Mouse (Mus musculus) yolk sac, embryonic 10.5 days (tissue): ENCODE measurements around the gene Map3k11.

ENCODE experiments used
- DNase-seq: peaks from one replicate; pipeline ENCODE4 v3.0.0-alpha.2; 2017; ENCODE audit warnings: low spot score

Map3k11 gene

DNA sequence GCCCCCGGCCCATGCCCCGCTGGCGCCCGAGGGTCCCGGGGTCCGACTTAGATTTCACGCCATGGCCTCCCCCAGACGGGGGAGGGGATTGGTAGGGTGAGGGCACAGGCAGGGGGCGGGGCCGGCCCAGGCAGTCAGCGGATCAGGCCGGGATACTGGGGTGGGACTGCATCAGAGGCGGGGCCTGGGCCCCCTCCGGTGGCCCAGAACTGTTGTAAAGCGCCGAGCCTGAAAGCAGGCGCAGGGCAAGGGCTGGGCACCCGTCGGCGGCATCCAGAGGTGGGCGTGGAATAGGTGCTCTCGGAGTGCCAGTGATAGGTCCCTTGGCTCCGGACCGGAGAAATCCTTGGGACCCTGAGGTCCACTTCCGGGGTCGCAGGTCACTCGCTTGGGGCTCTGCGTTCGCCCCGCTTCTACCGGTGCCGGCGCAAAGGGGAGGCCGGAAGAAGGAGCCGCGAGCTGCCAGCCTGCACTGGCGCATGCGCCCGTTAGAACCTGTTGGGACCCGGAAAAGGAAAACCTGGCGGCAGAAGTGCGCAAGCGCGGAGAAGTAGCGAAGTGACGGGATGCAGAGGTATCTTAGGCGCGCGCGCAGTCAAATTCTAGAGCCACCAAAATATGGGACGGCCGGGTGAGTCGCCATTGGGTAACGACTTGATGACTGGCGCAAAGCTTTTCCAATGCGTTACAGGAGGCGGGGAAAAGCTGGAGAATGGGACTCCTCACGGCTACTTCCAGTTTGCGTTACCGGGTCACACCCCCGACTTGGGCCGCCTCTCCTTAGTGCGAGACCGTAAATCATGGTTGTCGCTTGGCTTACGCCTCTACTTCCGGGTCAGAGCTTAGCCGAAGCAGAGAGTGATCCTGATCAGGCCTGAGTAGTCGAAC lies at the start of gene Map3k11, which contains the start of gene Pcnx3:
Map3k11 (plus strand) TSS at position 543 of the 888 bp plus-strand sequence.
Pcnx3 (minus strand) TSS at position 709 of the 888 bp plus-strand sequence.
- peak; percentile 98 for DNase-seq

DNA sequence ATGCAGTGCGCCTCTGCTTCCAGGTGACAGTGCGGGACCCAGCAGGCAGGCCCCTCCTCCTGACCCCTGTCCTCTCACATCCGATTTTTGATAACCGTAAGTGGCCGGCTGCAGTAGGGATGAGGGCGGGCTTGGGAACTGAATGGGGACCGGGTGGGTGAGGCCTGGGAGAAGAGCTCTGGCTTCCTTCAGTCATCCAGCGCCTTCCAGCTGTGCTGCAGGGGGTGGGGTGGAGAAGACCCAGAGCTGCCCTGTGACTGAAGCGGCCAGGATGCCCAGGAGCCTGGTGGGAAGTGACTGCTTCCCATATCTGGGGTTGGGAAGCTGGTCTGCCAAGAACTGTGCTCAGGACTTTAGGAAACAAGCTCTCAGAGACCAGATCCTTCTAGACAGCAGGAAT lies 48.2 kb upstream of the Map3k11 start:
- peak; percentile 43 for DNase-seq

DNA sequence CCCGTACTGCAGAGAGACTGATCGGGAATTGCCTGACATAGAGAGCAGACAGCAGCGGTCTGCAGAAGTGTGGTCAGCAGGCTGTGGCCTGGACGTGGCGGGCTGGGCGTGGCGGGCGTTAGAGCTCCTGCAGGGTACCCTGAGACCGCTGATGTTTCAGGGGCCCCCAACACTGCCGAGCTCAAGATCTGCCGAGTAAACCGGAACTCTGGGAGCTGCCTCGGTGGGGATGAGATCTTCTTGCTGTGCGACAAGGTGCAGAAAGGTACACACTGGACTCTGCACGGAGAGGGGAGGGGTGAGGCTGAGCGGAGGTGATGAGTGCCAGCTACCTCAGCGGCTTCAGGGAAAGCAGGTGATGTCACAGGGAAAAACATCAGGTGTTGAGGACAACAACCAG lies 47.5 kb upstream of the Map3k11 start:
- no peak for DNase-seq

DNA sequence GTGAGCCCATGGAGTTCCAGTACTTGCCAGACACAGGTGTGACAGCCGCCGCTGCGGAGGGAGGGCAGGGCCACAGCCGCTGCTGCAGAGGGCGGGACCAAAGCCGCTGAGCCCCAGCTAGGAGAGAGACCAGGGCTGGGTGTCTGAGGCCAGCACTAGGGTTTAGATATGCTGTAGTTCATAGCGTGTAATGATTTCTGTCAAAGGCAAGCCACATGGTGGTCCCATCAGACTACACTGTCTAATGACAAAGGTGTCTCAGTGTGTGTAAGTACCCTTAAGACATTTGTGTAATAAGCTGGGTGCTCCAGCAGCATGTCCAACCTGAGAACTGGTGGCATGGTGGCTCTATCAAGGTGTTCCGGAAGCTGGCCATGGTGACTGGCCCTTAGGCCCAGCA lies 46.9 kb upstream of the Map3k11 start:
- no peak for DNase-seq

DNA sequence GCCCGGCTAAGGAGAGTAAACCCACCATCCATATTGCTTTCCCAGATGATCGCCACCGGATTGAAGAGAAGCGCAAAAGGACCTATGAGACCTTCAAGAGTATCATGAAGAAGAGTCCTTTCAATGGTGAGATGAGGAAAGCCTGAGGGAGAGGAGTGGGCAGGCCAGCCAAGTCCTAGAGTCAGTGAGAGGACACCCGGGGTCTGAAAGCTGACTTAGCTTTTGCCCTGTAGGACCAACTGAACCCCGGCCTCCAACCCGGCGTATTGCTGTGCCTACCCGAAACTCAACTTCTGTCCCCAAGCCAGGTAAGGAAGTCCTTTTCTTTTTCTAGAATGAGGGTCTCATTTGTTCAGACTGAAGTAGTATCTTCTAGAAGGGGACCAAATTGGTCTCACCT lies 43.3 kb upstream of the Map3k11 start:
- DNase-seq: no peak

DNA sequence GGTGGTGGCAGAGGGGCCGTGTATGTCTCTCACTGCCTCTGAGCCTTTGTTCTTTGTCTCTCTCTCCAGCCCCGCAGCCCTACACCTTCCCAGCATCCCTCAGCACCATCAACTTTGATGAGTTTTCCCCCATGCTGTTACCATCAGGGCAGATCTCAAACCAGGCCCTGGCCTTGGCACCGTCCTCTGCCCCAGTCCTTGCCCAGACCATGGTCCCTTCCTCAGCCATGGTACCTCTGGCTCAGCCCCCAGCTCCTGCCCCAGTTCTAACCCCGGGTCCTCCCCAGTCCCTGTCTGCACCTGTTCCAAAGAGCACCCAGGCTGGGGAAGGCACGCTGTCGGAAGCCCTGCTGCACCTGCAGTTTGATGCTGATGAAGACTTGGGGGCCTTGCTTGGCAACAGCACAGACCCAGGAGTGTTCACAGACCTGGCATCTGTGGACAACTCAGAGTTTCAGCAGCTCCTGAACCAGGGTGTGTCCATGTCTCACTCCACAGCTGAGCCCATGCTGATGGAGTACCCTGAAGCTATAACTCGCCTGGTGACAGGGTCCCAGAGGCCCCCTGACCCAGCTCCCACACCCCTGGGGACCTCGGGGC lies 41.7 kb upstream of the Map3k11 start:
- DNase-seq: no peak

DNA sequence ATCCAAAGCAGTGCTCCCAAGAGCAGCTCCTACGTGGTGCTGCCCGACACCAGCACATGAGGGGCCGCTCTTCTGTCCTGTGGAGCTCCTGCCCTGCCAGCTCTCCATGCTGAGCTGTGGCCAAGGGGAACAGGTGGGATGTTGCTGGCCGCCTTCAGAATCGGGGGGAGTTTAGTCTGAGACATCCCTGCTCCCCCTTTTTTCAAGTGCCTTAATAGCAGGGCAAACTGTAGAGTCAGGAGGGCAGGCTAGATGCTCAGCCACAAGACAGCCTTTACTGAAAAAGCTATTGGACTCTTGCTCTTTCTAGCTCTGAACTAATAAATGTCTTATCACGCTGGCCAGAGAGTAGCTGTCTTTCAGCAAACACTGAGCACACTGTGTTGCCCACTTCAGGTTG lies 40.8 kb upstream of the Map3k11 start:
- no peak for DNase-seq

DNA sequence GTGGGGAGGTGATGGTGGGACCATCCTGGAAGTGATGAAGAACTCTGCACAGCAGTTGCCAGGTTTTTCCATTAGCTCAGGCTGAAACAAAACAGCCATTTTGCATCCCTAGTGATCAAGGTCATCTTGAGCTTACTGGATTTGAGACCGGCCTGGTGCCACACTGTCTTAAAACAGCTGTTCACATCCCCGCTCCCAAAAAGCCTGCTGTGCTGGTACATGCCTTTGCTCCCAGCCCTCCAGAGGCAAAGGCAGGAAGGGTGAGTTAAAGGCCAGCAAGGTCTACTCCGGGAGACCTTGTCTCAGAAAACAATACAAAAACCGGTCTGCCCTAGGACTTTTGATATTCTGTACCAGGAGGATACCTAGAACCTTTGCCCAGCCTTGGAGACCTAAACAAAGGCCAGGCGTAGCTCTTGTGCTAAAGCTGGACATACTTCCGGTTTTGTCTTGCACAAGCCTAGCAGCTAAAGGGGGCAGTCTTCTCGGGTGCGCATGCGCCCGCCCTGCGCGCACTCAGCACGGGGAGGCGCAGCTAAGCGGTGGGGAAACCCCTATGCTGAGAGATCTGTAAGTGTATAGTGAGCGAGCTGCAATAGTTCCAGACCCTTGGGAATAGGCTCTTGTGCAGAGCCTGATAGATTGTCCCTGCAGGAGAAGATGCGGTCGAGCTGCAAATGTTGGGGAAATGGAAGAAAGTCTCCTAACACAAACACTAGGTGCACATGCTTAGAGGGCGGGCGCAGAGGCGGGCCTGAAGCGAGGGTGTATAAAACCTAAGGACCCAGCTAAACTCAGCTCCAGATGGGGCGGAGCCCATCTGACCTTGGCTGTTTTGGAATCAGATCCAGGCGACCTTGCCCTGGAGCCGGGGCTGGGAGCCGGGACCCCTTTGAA lies 39.9 kb upstream of the Map3k11 start:
- peak; percentile 91 for DNase-seq

DNA sequence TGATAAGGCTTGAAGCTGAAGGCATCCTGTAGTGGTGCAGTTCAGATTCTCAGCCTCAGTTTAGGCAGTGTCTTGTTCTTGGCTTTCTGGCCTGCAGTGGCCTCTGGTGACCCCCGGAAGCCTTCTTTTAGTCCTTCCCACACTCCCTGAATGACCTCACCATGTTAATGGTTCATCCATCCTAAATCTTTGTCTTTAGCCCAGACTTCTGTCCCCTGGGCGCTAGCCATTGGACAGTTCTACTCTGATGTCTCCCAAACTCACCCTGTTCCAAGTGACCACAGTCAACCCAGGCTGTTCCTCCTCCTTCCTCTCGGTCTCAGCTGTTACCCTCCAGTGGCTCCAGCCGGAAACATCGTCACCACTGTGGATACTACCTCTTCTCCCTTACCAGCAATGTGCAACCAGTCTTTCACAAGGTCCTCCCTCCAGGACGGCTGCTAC lies 39.2 kb upstream of the Map3k11 start:
- DNase-seq: no peak

DNA sequence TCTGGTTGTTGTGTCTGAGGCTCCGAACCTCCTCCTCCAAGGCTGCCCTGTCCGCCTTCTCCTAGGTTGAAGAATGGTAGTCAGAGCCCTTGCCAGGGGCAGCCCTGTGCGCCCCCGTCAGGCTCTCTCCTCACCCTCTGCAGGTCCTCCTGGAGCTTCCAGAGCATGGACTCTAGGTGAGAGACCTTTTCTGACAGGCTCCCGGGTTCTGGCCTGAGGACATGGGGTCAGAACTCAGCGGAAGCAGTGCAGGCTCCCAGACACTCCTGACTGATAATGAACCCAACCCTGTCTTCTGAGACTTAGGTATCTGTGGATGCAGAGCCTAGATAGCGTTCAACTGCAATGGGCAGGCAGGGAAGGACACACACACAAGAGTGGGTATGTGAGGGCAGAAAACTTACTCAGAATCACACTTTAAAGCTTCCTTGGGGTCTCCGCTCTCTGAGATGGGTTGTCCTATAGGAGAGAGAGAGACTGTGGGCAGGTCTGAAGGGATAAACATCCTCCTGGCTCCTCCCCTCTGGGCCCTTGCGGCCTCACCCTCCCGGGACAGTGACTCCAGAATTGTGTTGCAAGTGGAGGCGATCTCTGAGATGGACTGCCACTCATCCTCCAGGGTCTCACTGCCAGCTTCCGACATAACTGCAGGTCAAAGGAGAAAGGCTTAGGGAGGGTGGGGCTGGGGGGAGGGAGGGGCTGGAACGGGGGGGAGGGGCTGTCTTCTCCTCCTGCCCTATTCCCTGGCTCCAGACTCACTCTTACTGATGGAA lies 36.9 kb upstream of the Map3k11 start:
- DNase-seq: no peak

DNA sequence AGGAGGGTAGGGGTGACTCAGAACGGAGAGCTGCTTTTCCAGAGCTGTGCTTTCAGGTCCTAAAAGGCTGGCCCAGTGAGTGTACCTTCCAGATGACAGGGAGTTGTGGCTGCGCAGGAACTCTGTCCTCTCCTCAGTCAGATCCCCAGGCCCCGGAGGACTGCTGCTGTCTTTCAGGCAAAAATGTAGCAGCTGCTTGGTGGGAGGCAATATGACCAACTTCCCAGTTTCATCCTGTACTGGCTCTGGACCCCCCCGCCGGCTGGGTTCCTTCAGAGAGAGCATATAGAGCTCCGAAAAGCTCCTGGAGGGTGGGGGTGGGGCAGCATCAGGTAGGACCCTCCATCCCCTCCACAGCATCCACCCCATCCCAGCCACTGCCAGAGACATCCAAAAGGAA lies 36.0 kb upstream of the Map3k11 start:
- DNase-seq: no peak

DNA sequence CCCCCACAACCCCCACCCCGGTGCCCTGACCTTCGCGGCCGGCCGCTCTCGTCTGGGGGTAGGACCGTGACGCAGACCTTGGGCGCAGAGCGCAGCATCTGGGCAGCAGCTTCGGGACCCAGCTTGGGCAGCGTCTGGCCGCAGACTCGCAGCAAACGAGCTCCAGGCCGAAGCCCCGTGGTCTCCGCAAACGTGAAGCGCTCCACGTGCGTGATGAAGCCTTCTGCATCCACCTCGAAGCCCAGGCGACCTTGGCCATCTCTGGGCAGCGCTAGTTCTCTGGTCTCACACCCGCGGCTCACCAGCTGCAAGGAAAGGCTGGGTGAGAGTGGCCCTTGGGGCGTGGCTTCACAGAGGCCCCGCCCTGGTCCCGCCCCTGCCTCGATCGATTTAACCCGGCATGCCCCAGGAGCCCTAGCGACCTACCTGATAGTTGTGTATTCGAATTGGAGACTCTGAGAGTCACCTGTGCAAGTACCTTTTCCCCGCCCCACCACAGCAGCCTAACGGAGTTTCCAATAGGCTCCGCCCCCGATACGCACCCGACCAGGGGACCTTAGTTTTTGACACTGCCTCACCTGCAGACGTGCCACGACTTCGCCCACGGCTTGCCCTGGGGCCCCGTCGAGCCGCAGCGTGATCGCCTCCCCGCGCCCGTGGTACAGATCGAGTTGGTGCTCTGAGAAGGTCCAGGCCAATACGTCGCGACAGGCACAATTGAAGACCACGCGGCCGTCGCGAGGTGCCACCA lies 34.4 kb upstream of the Map3k11 start:
- DNase-seq: peak; percentile 75

DNA sequence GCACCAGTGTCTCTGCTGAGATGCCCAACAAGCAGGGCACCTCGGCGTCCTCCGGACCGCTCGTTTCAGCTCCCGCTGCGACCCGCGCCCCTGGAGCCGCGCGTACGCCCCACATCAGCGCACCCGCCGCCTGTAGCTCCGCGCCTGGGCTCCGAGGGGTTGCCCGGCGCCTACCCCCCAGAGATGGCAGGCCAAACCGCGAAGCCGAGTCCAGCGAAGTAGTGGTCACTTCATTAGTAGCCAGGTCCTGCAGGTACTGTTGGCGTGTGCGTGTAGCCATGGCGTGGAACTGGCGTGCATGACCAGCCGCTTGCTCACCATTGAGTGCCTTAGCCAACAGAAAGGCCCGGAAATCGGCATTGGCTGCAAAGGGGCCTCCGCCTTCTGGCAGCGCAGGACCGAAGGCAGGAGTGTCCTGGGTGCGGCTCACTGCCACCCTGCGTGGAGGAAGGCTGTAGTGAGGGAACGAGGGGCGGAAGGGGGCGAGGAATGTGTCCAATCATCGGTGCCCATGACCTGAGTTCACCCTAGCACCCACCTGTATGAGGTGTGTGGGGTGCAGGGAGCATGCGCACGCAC lies 33.7 kb upstream of the Map3k11 start:
- no peak for DNase-seq

DNA sequence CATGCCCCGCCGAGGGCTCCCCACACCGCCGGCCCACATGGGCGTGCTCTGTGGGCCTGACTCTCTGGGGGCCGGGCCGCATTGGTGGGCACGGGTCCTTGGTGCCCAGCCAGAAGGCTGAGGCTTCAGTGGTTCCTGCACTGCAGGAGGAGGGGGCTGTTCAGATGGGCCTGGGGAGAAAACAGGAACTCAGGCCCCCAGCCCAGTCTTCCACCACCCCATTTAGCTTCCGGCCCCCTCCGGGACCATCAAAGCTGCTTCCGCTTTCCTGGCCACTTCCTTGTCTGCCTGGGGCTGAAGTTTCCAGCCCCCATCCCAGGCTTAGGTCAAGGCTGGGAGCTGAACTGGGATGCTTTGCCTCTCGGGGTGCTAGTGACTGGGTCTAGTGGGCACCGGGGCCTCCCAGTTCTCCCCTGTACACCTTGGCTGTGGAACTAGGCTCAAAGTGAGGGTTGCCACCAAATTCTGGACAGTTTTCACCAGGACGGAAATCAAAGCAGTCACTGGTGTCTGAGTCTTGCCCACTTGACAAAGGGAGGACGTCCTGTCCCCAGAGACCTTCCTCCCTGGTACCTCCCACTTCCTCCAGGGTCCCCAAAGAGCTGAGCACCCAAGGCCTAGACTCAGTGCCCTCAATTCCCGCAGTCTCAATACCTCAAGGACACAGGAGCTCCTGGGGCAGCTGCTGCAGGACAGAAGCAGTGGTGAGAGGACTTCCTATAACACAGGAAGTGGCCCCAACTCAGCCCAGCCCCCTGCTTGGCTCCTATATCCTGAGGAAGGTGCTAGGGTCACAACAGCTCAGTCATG lies 27.4 kb upstream of the Map3k11 start:
- DNase-seq: peak; percentile 36

DNA sequence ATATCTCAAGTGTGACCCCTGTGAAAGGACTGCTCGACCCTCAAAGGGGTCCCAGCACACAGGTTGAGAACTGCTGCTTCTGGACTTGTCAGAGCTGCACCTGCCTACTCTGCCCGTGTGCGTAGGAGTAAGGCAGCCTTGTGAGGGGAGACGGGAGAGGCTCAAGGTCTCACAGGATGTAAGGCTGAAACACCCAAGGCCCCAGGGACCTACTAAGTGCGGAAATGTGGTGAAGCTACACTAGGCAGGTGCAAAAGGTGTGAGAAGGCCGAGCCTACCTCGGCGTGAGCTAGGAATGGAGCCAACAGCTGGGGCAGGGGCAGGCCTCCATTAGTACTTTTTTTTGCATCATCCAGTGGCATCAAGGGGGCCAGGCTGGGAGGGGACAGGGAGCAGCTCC lies 26.2 kb upstream of the Map3k11 start:
- no peak for DNase-seq

DNA sequence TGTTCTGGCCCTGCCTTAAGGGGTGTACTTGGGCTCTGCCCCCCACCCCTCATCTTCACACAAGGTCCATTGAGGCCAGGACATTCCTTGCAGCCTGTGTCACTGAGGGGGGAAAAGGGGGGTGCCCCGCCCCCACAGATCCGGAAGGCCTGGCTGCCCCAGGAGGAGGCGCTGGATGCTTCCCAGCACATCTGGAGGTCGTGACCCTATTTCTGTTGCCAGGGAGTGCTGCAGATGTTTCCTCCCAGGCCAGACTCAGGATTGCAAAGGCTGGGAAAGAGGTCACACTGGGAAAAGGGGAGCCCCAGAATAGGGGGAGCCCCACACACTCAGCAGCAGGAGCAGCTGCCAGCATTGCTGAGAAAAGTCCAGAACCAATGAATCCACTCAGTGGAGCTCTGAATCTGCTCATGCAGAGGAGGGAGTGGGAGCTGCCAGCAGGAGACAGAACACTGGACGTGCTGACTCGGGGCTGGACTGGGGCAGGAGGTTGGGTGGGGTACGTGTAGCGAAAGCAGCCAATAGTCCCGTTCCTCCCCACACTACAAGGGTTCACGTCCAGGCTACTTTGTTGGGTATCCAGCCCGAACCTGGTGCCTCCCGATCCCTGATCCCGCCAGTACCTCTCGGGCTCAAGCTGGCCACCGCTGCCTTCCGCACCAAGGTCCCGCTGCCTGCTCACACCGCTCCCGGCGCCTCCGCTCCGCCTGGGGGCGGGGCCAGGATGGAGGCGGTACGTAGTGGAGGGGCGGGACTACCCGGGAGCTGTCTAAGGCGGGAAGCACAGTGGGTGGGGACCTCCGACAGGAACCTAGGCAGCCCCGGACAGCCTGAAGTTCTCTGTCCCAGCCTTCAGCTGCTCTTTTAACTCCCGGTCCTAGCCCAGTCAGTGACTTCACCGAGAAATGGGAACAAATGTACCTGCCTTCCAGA lies 25.3 kb upstream of the Map3k11 start, which contains the start of gene Sipa1:
Sipa1 (minus strand) TSS at position 727 of the 933 bp plus-strand sequence.
- peak; percentile 94 for DNase-seq

DNA sequence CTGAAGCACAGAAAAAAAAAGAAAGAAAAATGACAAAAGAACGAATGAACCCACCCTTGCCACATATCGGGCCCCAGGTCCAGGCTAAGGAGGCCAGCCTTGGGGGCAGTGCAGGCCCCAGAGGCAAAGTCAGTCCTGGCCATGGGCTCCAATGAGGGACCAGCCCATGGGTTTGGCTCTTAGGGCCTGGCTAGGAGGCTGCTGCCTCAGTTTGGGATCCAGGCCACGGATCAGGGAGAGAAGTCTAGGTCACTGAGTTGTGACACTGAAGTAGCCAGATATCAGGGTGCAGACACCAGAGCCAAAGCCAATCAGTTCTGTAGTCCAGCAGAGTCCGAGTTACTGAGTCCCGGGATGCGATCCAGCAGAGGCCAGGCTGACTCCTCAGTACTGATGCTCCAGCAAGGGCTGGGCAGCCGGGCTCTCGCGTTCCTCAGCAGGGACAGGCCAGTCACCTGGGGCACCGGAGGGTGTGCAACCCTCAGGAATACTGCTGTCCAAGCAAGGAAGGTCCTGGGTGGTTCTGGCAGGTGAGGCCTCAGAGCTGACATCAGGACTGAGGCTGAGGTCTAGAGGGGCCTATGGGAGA lies 23.8 kb upstream of the Map3k11 start:
- no peak for DNase-seq

DNA sequence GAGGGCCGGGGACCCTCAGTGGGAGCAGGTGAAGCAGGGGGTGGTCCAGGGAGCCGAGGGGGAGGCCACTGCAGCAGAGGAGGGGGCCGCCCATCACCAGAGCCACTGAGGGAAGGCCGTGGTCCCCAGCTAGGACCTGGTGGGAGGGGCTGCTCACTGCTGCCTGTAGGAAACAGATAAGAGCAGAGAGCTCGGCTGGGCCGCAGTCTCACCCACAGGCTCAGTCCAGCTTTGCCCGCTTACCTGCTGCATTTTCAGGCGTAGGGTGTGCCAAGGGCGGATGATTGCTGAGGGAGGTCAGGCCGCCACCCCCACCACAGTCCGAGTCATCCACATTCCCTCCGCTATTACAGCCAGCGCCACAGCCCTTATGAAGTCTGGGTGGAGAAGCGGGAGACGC lies 23.1 kb upstream of the Map3k11 start:
- DNase-seq: peak; percentile 30
